Mouse (Mus musculus): ENCODE data around the gene Dock4.

DNA sequence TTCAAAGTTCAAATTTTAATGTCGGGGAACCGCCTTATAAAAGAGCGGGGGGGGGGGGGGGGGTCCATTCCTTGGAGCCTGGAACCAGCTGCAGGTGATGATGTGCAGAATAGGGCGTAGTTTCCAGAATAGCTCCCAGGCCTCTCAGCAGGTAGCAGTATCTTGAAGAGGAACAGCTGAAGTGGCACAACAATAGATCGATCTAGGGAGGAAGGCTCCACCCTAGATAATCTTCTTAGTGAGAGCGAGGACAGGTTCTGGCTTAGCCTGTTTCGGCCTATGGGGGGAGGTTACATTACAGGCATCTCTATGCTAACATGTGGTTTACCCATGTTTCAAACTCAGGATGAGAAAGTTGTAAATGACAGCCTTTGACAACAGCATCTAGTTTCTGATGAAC is 411.7 kb downstream of the Dock4 start:
- TF ChIP-seq CTCF (IDR thresholded peaks at IDR 0.05; ENCODE audit: extremely low read depth, insufficient read depth, low read length), result no peak
- TF ChIP-seq POLR2A (IDR thresholded peaks at IDR 0.05; ENCODE audit: extremely low read depth, insufficient read depth, low read length), result no peak

Measured in cortical plate, adult 2 months (tissue).